Mouse (Mus musculus) lung, embryonic 15.5 days (tissue): ENCODE results near the gene Tsga10. TPM values are rescaled to one million over a fixed set of nuclear protein-coding genes. Genes with fewer than 3 reads are reported as not detected.

Source experiments
- ATAC-seq: fragments of 200-750 bp; cut with Nextera tagmentation; 2 replicates; pipeline ENCODE4 v1.8.0; 2017; ENCODE audit warnings: moderate number of reproducible peaks, borderline replicate concordance; ENCODE audit not compliant: low FRiP score, low TSS enrichment; ENCODE audit errors: extremely low read depth
- H3K27ac ChIP-seq: fragments of 300-500 bp; sonication (generic); 2 replicates; pipeline ENCODE4 v1.5.1; 2015; ENCODE audit warnings: moderate library complexity, mild to moderate bottlenecking, inconsistent platforms
- H3K27me3 ChIP-seq: fragments of 300-500 bp; sonication (generic); 2 replicates; pipeline ENCODE4 v1.6.1; 2015; ENCODE audit warnings: inconsistent platforms
- H3K36me3 ChIP-seq: fragments of 300-500 bp; sonication (generic); 2 replicates; pipeline ENCODE4 v1.6.1; 2015; ENCODE audit warnings: inconsistent platforms
- H3K4me1 ChIP-seq: fragments of 300-500 bp; sonication (generic); 2 replicates; pipeline ENCODE4 v1.6.1; 2015; ENCODE audit warnings: inconsistent platforms
- H3K4me2 ChIP-seq: fragments of 300-500 bp; sonication (generic); 2 replicates; pipeline ENCODE4 v1.6.1; 2015; ENCODE audit warnings: inconsistent platforms, mild to moderate bottlenecking, moderate library complexity
- H3K4me3 ChIP-seq: fragments of 300-500 bp; sonication (generic); 2 replicates; pipeline ENCODE4 v1.5.1; 2015; ENCODE audit warnings: mild to moderate bottlenecking, inconsistent platforms
- H3K9ac ChIP-seq: fragments of 300-500 bp; sonication (generic); 2 replicates; pipeline ENCODE4 v1.6.1; 2015; ENCODE audit warnings: inconsistent platforms
- H3K9me3 ChIP-seq: fragments of 300-500 bp; sonication (generic); 2 replicates; pipeline ENCODE4 v1.6.1; 2016; ENCODE audit warnings: inconsistent platforms
- WGBS: fragments of 180-500 bp; shearing (Covaris S2); methylation state at CpG from one replicate; pipeline ENCODE4 v1.1.7; 2015; 5-methylcytosine and 5-hydroxymethylcytosine counted together
- polyA plus RNA-seq: library from polyadenylated mRNA; unstranded; fragments of >200 nt; fragmentation: Nextera tagmentation; extraction: Ambion mirVana; gene quantifications from 2 replicates; pipeline ENCODE4 v1.2.1, GENCODE M21; 2015

Gene Tsga10
- polyA plus RNA-seq, 1 experiment from 2014 or later, result 7.4 TPM

DNA sequence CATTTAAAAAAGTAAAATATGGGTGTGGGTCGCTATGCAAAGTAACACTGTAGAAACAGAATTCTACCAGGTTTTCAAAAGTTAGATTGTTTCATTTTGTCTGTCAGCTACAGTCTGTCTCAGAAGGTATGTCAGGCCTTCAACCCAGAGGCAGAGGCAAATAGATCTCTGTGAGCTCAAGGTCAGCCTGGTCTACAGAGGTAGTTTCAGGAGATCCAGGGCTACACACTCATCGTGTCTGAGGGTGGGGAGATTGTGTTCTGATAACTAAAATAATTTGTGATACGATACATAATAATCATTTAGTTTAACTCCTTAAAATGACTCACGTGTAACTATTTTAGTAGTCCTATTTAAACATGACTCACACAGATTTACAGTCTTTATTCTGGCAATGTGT lies 6.9 kb upstream of the Tsga10 start:
- H3K4me1 ChIP-seq, result peaks cover 10% of the 10 kb centered on the region; the same call in 1 of the 2 replicates
- no peak overlapping the region for H3K27ac ChIP-seq
- H3K4me3 ChIP-seq, result peak overlapping the region; percentile 67; the same call in 1 of the 2 replicates
- peaks cover 31% of the 10 kb centered on the region for H3K36me3 ChIP-seq
- ATAC-seq, result no peak
- WGBS, result 85% methylated on average over 4 of the region's 4 CpGs
- H3K27me3 ChIP-seq, result 0 out of 2 replicates have a peak, but pooled peaks cover 4% of the 10 kb centered on the region
- H3K9me3 ChIP-seq, result no peaks in the 10 kb centered on the region
- peak overlapping the region; percentile 77 for H3K4me2 ChIP-seq
- peak overlapping the region; percentile 32; the same call in 1 of the 2 replicates for H3K9ac ChIP-seq

DNA sequence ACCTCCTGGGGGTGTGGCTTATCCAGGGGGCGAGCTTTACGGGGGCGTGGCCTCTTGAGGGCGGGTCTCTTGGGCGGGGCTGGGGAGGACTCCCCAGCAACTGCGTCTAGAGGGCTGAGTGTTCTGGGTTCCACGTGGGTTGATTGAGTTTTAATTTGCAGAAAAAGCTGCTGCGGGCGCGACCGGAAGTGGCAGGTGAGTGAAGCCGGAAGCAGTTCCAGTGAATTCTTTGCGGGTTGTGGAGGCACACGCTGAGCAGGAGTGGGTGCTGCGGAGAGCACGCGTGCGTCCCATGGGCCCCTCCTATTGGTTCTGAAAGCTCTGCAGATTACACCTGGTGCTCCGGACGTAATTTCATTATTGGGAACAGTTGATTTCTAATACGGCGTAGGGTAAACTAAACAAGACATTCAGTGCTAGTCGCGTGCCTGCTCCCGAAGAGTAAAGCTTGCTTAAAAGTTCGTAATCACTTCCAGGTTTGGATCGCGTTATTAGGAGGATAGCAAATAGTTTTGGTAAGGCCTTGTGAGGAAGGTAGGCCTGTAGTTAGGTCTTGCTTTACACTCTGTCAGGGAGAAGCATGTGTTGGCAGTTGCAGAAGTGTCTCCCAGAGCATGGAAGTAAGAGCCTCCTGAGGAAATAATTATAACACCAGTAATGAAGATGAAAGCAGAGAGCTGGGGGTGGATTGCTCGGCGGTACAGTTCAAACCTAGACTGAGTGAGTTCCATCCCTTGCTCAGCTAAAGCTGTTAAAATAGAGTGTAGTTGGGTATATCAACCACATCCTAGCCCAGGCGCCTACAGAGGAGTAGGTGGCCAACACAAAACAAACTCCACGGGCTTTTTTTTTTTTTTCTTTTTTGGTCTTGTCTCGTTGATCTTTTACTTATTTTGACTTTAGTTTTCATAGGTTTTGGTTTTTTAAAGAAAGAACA lies 6.2 kb upstream of the Tsga10 start:
- no peaks in the 10 kb centered on the region for H3K9me3 ChIP-seq
- peak overlapping the region; percentile 32 for H3K9ac ChIP-seq
- peaks cover 10% of the 10 kb centered on the region; the same call in 1 of the 2 replicates for H3K4me1 ChIP-seq
- peak overlapping the region; percentile 77 for H3K4me2 ChIP-seq
- H3K27ac ChIP-seq, result peak overlapping the region; percentile 90
- ATAC-seq, result peak; percentile 93
- peaks cover 24% of the 10 kb centered on the region for H3K36me3 ChIP-seq
- peak overlapping the region; percentile 67 for H3K4me3 ChIP-seq
- 5% methylated on average over 33 of the region's 33 CpGs for WGBS
- 0 out of 2 replicates have a peak, but pooled peaks cover 4% of the 10 kb centered on the region for H3K27me3 ChIP-seq

DNA sequence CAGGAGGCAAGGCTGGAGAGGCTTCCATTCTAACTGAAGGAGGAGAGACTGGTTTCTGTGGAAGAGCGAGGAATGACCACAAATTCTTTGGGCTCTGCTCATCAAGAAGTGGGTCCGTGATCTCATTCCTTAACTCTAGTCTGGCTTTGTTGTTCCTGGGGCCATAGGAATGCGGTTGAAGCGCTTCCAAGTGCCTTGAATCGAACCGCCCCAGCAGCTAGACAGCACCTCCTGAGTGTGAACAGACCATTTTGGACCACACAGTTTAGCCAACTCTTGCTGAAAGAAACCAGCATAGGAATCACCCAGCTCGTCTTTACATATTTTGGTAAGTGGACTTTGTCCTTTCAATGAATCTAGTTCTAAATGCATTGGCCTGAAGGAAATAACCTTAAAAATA lies 5.5 kb upstream of the Tsga10 start, which contains the start of gene Lipt1:
Gene Lipt1 (plus strand): TSS at position 35 of the 400 bp plus-strand sequence.
- 3% methylated on average over 7 of the region's 7 CpGs for WGBS

DNA sequence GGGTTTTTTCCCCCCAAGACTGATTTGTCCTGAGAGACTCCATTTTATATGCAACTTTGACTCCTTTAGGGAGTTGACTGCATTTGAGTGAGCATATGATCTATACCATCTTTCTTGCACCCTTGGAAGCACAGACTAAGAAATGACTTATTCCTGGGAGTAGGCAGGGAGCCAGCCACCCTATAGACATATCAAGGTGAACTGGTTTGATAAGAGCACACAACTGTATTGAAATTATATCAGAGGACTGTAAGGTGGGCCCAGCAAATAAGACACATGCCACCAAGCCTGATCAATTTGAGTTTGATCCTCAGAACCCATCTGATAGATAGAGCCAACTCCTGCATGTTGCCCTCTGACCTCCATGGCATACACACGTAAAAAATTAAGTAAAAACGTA lies 3.1 kb upstream of the Tsga10 start:
- Histone ChIP-seq H3K36me3 (no peaks in the 10 kb centered on the region), H3K9ac (no peak overlapping the region), H3K27me3 (0 out of 2 replicates have a peak, but pooled peaks cover 4% of the 10 kb centered on the region), H3K9me3 (no peaks in the 10 kb centered on the region), H3K4me1 (peaks cover 19% of the 10 kb centered on the region), H3K4me2 (no peak overlapping the region), H3K27ac (no peak overlapping the region), H3K4me3 (no peak overlapping the region)
- ATAC-seq, result no peak
- 46% methylated on average over 2 of the region's 2 CpGs for WGBS

More for the DNA sequence above, 5.5 kb upstream of the Tsga10 start, which contains the start of gene Lipt1:
- Histone ChIP-seq H3K4me1 (peaks cover 10% of the 10 kb centered on the region; the same call in 1 of the 2 replicates), H3K27ac (peak within 1 kb of the TSS; percentile 90), H3K4me3 (peak within 1 kb of the TSS; percentile 67), H3K9me3 (no peaks in the 10 kb centered on the region), H3K9ac (peak within 1 kb of the TSS; percentile 32), H3K36me3 (peaks cover 19% of the 10 kb centered on the region), H3K4me2 (peak within 1 kb of the TSS; percentile 77), H3K27me3 (0 out of 2 replicates have a peak, but pooled peaks cover 4% of the 10 kb centered on the region)
- peak; percentile 63; the same call in 1 of the 2 replicates for ATAC-seq

DNA sequence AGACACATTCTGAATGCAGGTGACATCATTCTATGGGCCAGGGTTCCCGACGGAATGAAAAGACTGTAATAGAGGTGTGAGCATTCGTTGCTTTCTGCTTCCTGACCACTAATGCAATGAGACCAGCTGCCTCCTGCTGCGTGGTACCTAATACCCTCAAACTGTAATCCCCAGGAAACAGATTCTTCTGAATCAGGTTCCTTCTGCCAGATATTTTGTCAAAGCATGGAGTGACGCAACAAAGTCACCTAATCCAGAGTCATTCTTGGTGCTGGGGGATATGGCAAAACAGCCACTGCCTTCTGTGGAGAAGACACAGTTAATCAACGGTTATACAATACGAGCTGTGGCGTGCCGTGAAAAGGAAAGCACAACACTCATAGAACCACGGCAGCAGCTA lies 2.4 kb upstream of the Tsga10 start:
- Histone ChIP-seq H3K9ac (no peak overlapping the region), H3K4me1 (peaks cover 19% of the 10 kb centered on the region), H3K36me3 (no peaks in the 10 kb centered on the region), H3K27me3 (0 out of 2 replicates have a peak, but pooled peaks cover 4% of the 10 kb centered on the region), H3K9me3 (no peaks in the 10 kb centered on the region), H3K4me2 (no peak overlapping the region), H3K4me3 (no peak overlapping the region), H3K27ac (no peak overlapping the region)
- WGBS, result 62% methylated on average over 10 of the region's 10 CpGs
- ATAC-seq, result no peak

DNA sequence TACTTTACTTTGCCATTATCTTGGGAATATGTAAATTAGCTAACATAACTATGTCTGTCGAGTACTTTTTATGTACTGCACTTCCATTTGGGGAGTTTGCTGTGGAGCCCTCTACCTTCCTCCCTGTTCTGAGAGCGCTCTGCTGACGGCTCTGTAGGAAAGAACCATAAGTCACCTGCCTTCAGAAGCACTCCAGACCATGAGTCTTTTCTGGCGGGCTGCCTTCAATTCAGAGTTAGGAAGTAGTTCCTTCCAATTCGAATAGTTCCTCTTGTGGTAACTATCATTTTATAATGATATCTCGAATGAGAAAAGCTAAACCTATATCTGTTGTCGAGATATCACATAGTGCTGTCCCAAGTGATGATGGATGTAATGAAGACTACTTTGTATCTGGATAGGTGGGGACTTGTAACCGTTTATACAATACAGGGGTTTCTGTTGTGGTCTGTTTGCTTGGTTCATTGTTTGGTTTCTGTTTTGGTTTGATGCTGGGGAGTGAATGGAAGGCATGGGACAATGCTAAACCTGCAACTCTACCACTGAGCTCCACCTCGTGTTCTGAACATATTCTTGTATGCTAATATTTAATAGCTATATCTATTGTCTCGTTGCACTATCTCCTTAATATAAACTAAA lies 1.6 kb upstream of the Tsga10 start:
- Histone ChIP-seq H3K4me3 (no peak overlapping the region), H3K27ac (no peak overlapping the region), H3K4me2 (no peak overlapping the region), H3K27me3 (0 out of 2 replicates have a peak, but pooled peaks cover 4% of the 10 kb centered on the region), H3K9ac (no peak overlapping the region), H3K4me1 (peaks cover 15% of the 10 kb centered on the region), H3K9me3 (no peaks in the 10 kb centered on the region), H3K36me3 (no peaks in the 10 kb centered on the region)
- ATAC-seq, result no peak
- 67% methylated on average over 10 of the region's 10 CpGs for WGBS

DNA sequence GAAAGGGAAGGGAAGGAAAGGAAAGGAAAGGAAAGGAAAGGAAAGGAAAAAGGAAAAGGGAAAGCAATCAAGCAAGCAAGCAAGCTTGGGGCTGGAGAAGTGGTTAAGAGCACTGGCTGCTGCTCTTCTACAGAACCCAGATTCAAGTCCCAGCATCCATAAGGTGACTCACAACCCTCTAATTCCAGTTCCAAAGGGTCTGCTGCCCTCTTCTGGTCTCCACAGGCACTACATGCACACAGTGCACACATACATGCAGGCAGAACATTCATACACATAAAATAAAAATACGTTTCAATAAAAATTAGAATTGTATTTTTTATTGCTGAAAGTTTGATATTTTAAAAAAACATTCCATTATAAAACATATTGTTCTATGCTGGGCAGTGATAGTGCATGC lies 827 bp upstream of the Tsga10 start:
- Histone ChIP-seq H3K4me1 (peaks cover 15% of the 10 kb centered on the region), H3K4me3 (no peak overlapping the region), H3K4me2 (no peak overlapping the region), H3K27ac (no peak overlapping the region), H3K27me3 (peaks cover 4% of the 10 kb centered on the region; the same call in 1 of the 2 replicates), H3K9me3 (no peaks in the 10 kb centered on the region), H3K9ac (no peak overlapping the region), H3K36me3 (no peaks in the 10 kb centered on the region)
- 71% methylated on average over 1 of the region's 1 CpGs for WGBS
- no peak for ATAC-seq

DNA sequence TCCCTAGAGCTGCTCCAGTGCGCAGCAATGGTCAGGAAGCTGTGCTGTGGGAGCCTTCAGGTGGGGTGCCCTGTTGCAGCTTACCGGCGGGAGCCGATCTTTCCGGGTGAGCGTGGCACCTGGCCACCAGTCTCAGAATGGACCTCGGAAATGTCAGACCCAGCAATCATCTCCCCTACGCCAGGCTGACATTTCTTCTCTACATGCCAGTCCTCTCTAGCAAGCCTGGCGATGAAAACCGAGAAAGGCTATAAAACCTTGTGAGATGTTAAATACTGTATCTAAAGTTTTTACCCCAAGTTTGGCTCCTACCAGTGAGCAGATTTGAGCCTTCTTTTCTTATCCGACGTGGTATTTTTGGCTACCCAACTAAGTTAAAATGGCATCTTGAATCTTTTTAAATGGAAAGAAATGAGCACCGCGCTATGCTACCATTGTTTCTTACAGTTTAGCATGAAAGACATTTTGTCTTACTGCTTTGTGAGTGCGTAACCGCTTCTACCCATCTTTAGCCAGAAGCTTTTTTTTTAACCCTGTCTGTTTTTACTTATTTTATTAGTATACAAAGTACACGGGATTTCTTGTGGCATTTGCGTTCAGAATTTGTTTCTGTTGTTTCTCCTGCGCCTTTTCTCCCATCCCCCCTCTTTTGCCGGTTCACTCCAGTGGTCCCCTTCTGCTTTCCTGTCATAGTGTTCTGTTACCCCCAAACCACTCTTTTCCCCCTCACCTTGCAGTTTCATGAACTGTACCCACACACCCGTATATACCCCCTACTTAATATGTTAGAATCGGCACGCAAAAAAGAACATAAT lies 621 bp downstream of the Tsga10 start:
- no peaks in the 10 kb centered on the region for H3K36me3 ChIP-seq
- H3K4me3 ChIP-seq, result peak overlapping the region; percentile 82
- H3K27me3 ChIP-seq, result peaks cover 4% of the 10 kb centered on the region; the same call in 1 of the 2 replicates
- H3K9ac ChIP-seq, result peak overlapping the region; percentile 60
- ATAC-seq, result no peak
- WGBS, result 10% methylated on average over 23 of the region's 23 CpGs
- no peaks in the 10 kb centered on the region for H3K9me3 ChIP-seq
- H3K4me1 ChIP-seq, result peaks cover 9% of the 10 kb centered on the region
- peak overlapping the region; percentile 74 for H3K4me2 ChIP-seq
- peak overlapping the region; percentile 90 for H3K27ac ChIP-seq

DNA sequence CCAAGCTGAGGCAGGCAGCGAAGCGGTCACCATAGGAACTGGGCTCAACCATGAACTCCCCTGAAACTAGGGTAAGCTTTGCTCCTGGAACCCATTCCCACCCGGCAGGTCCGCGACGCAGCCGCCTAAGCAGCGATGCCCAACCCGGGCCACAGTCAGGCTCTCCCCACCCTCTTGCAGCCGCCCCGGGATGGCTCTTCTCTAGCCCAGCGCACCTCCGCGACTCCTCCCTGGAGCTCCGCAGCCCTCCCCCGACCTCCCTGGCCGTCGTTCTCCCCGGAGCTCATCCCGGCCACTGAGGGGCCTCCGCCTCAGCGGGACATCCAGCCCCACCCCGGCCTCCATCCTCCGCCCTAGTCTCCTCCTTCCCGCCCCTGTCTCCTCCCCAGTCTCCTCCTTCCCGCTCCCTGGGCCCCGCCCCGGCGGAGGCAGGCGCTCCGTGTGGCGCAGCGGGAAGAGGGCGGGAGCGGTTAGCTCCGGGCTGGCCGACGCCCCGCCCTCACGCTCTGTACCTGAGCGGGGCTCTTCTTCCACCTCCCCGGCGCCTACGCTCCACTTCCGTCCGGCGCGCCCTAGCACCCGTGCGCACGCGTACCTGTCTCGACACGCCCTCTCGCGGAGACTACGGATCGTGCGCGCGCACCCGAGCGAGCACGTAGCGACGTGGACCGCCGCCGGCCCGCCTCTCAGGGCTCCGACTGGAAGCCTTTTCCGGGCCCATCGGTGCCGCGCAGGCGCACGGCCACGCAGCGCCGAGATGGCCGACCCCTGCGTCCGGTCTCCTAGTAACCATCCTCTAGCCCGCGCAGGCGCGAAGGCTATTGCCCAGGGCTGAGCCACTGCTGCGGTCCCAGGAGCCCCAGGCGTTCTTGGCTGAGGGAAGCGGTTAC lies 1.5 kb downstream of the Tsga10 start:
- Histone ChIP-seq H3K9me3 (no peaks in the 10 kb centered on the region), H3K36me3 (no peaks in the 10 kb centered on the region), H3K4me1 (peaks cover 9% of the 10 kb centered on the region), H3K27me3 (peaks cover 4% of the 10 kb centered on the region; the same call in 1 of the 2 replicates), H3K4me3 (peak overlapping the region; percentile 82), H3K27ac (peak overlapping the region; percentile 90), H3K9ac (peak overlapping the region; percentile 69), H3K4me2 (peak overlapping the region; percentile 78)
- WGBS, result under 1% methylated on average over 90 of the region's 90 CpGs
- peak; percentile 98 for ATAC-seq

DNA sequence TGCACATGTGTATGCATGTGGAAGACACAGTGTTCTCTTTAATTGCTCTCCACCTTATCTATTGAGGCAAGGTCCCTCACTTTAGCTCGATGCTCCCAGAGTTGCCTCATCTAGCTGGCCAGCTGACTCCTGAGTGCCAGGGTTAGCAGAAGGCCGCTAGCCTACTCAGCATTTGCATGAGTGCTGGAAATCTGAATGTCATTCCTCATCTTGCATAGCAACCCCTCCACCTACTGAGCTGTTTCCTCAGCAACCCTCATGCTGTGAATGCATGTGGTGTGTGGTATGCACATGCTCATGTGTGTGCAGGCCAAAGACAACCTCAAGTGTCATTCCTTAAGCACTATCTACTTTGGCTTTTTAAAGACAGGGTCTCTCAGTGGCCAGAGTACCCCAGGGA lies 15.5 kb downstream of the Tsga10 start:
- Histone ChIP-seq H3K4me2 (no peak overlapping the region), H3K27ac (no peak overlapping the region), H3K4me3 (no peak overlapping the region), H3K27me3 (no peaks in the 10 kb centered on the region), H3K36me3 (no peaks in the 10 kb centered on the region), H3K9ac (no peak overlapping the region), H3K4me1 (no peaks in the 10 kb centered on the region), H3K9me3 (no peaks in the 10 kb centered on the region)
- no peak for ATAC-seq
- WGBS, result 19% methylated on average over 2 of the region's 2 CpGs
